Mouse (Mus musculus): ENCODE data around the gene Creg1.

DNA sequence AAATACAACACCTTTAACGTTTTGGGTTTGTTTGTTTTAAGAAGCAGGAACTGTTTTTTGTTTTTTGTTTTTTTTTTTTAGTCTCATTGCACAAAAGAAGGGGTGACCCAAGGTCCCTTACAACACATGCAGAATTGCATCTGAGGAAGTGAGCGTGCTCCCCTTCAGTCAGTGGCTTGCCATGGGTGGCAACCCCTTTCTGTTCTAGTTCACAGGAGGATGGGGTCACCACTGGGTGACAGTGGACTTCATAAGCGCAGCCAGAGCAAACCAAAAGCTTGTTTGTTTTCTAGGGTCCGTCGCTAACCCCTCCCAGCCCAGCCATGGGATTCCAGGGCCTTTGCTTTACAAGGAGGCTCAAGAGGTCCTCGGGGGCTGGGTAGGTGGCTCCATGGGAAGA, 32.0 kb upstream of the Creg1 start:
- TF ChIP-seq CTCF (IDR thresholded peaks at IDR 0.05; ENCODE audit: low read depth) (no peak), EP300 (IDR thresholded peaks at IDR 0.05; ENCODE audit: low read depth) (no peak)

All from heart, postnatal 0 days (tissue).